ENCODE assay signal across 14 mouse cellular contexts in genomic region chr6:102322614-102323284, GRCm38 (mm10).
"Had no signal": no experiment of that assay in that cellular context is flagged by ENCODE, and none has a peak within 500 bp of the region (broad histone marks: within the 10 kb centered on the region; RNA-seq: fewer than 3 reads in every experiment).

No protein-coding gene starts in this region.

- DNase-seq: kidney, adult 18-20 months; kidney, postnatal 14 days; liver; liver, embryonic 13.5 days; liver, postnatal 0 days; lung, postnatal 14 days; thymus, adult 18-20 months; thymus, postnatal 14 days had no signal

- H3K4me3 ChIP-seq: kidney, embryonic 15.5 days; limb, embryonic 12.5 days; liver, embryonic 13.5 days; lung, embryonic 15.5 days; megakaryocyte, embryonic 14.5 days; midbrain, embryonic 12.5 days had no signal

- H3K4me1 ChIP-seq: kidney, embryonic 15.5 days; limb, embryonic 12.5 days; liver, embryonic 13.5 days; megakaryocyte, embryonic 14.5 days; midbrain, embryonic 12.5 days had no signal

- H3K27me3 ChIP-seq: kidney, embryonic 15.5 days; limb, embryonic 12.5 days; liver, embryonic 13.5 days; lung, embryonic 15.5 days; megakaryocyte, embryonic 14.5 days; midbrain, embryonic 12.5 days had no signal

- H3K27ac ChIP-seq: kidney, embryonic 15.5 days; limb, embryonic 12.5 days; liver, embryonic 13.5 days; lung, embryonic 15.5 days; macrophage; midbrain, embryonic 12.5 days had no signal

- H3K9me3 ChIP-seq: kidney, embryonic 15.5 days; limb, embryonic 12.5 days; liver, embryonic 13.5 days; lung, embryonic 15.5 days; megakaryocyte, embryonic 14.5 days; midbrain, embryonic 12.5 days had no signal

- ATAC-seq: liver, postnatal 0 days had no signal

- H3K36me3 ChIP-seq: kidney, embryonic 15.5 days; limb, embryonic 12.5 days; liver, embryonic 13.5 days; lung, embryonic 15.5 days; midbrain, embryonic 12.5 days had no signal

- H3K4me2 ChIP-seq: kidney, embryonic 15.5 days; limb, embryonic 12.5 days; liver, embryonic 13.5 days; lung, embryonic 15.5 days; midbrain, embryonic 12.5 days had no signal

- H3K9ac ChIP-seq: kidney, embryonic 15.5 days; limb, embryonic 12.5 days; liver, embryonic 13.5 days; liver, postnatal 0 days; lung, embryonic 15.5 days; midbrain, embryonic 12.5 days had no signal
